Mouse (Mus musculus) intestine, postnatal 0 days (tissue): ENCODE measurements around the gene Ak8. TPM values are rescaled to one million over a fixed set of nuclear protein-coding genes. Genes with fewer than 3 reads are reported as not detected.

Source experiments
- ATAC-seq: fragments of 200-750 bp; cut with Nextera tagmentation; 2 replicates; pipeline ENCODE4 v1.8.0; 2017; ENCODE audit warnings: mild to moderate bottlenecking, moderate TSS enrichment, moderate library complexity
- H3K27ac ChIP-seq: fragments of 300-500 bp; sonication (generic); 2 replicates; pipeline ENCODE4 v1.5.1; 2014; ENCODE audit warnings: mild to moderate bottlenecking, low read depth, low read length, moderate library complexity
- H3K27me3 ChIP-seq: fragments of 300-500 bp; sonication (generic); replicated peaks from 2 replicates; pipeline ENCODE4 v1.6.1; 2014; ENCODE audit warnings: low read length, mixed read lengths; ENCODE audit not compliant: control insufficient read depth, insufficient read depth
- H3K36me3 ChIP-seq: fragments of 300-500 bp; sonication (generic); 2 replicates; pipeline ENCODE4 v1.6.1; 2014; ENCODE audit warnings: mild to moderate bottlenecking, moderate library complexity; ENCODE audit not compliant: control insufficient read depth, insufficient read depth
- H3K4me1 ChIP-seq: fragments of 300-500 bp; sonication (generic); replicated peaks from 2 replicates; pipeline ENCODE4 v1.6.1; 2014; ENCODE audit warnings: antibody characterized with exemption, low read length, mixed read lengths; ENCODE audit not compliant: control insufficient read depth, insufficient read depth
- H3K4me2 ChIP-seq: fragments of 300-500 bp; sonication (generic); replicated peaks from 2 replicates; pipeline ENCODE4 v1.6.1; 2014; ENCODE audit warnings: low read depth, mild to moderate bottlenecking, moderate library complexity
- H3K4me3 ChIP-seq: fragments of 300-500 bp; sonication (generic); 2 replicates; pipeline ENCODE4 v1.5.1; 2014; ENCODE audit warnings: low read depth, low read length
- H3K9ac ChIP-seq: fragments of 300-500 bp; sonication (generic); 2 replicates; pipeline ENCODE4 v1.6.1; 2014; ENCODE audit warnings: mild to moderate bottlenecking, low read depth, low read length
- H3K9me3 ChIP-seq: fragments of 300-500 bp; sonication (generic); 2 replicates; pipeline ENCODE4 v1.6.1; 2016; ENCODE audit warnings: mixed run types; ENCODE audit not compliant: control insufficient read depth
- CTCF ChIP-seq: sonication (generic); IDR thresholded peaks from 2 replicates; pipeline ENCODE4 v1.5.1; 2016; ENCODE audit warnings: low read depth, mild to moderate bottlenecking, control low read depth, antibody characterized with exemption, moderate library complexity
- WGBS: fragments of 180-500 bp; shearing (Covaris S2); extraction: QIAGEN DNeasy Blood & Tissue Kit; methylation state at CpG from one replicate; pipeline ENCODE4 v1.1.7; 2014; 5-methylcytosine and 5-hydroxymethylcytosine counted together
- polyA plus RNA-seq: library from polyadenylated mRNA; unstranded; fragments of >200 nt; fragmentation: Nextera tagmentation; extraction: Ambion mirVana; gene quantifications from 2 replicates; pipeline ENCODE4 v1.2.1, GENCODE M21; 2015

Gene Ak8
- polyA plus RNA-seq, 1 experiment from 2014 or later = not detected

DNA sequence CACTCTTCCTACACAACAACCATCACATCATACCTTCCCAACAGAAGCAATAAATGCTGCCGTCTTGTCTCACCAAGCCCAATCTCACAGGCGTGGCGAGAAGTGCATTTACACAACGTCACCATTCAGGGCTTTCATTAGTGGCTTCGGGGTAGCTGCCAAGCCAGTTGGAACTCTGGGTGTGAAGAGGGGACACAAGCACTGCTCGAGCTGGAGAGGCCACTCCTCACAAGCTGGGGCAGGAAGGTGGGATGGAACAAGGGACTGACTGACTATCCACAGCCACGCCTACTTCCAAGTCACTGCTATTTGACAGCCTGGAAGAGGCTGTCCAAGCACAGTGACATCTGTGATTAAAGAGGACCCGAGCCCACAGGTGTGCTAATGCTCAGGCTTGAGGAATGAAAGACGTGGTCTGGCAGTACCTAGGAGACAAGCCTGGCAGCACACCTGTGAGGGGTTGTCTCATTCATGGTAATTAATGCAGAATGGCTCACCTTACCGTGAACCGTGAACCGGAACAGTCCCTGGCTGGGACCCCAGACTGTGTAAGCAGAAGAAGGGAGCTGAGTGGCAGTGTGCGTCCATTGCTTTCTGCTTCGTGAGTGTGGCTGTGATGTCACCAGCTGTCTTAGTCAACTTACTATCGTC, 46.8 kb downstream of the Ak8 start:
- ATAC-seq = no peak
- Histone ChIP-seq H3K4me2 (no peak overlapping the region), H3K27ac (no peak overlapping the region), H3K4me1 (no peaks in the 10 kb centered on the region), H3K4me3 (no peak overlapping the region), H3K9ac (no peak overlapping the region), H3K27me3 (no peaks in the 10 kb centered on the region), H3K36me3 (no peaks in the 10 kb centered on the region), H3K9me3 (no peaks in the 10 kb centered on the region)
- WGBS = 54% methylated on average over 15 of the region's 15 CpGs
- TF ChIP-seq CTCF = no peak

DNA sequence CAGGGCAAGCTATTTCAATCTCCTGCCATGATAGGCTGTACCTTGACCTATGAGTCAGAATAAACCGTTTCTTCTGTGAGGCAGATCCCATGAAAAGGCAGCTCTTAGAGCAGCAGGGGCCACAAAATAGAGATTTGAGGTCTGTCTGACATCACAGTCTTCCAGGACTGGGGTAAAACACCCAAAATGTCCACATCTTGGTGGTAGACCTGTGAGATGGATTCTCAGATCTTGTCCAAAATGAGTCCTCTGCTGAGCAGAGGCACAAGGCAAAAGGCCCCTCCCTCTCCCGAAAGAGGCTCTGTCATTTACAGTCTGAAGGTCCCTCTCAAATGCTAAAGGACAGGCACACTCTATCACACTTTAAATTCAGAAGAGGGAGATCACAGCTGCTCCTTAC, 47.7 kb downstream of the Ak8 start:
- Histone ChIP-seq H3K4me1 (no peaks in the 10 kb centered on the region), H3K9me3 (no peaks in the 10 kb centered on the region), H3K4me2 (no peak overlapping the region), H3K36me3 (no peaks in the 10 kb centered on the region), H3K27me3 (no peaks in the 10 kb centered on the region), H3K27ac (no peak overlapping the region), H3K4me3 (no peak overlapping the region), H3K9ac (no peak overlapping the region)
- WGBS = 64% methylated on average over 2 of the region's 2 CpGs
- no peak for ATAC-seq
- no peak for TF ChIP-seq CTCF

DNA sequence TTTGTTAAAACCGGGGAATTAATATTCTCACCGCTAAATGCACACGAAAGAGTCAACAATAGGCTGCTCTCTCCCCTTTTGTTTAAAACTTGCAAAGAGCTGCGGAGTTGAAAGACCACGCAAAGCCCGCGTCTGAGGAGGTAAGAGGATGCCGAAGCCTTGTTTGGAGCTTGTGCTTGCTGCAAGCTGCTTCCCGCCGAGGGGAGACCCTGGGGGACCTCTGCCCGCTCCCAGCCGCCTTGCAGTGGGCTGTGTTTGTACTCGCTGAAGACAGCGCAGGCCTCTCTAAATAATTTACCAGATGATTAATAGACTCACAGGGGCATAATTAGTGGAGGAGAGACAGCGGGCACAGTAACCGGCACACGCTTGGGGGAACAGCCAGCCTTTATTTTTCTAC, 51.2 kb downstream of the Ak8 start:
- H3K27me3 ChIP-seq = no peaks in the 10 kb centered on the region
- H3K27ac ChIP-seq = no peak overlapping the region
- no peak for ATAC-seq
- peak overlapping the region; percentile 69 for H3K4me2 ChIP-seq
- H3K9ac ChIP-seq = 0 out of 2 replicates have a peak overlapping the region, but pooled peaks have one; percentile 4
- peak overlapping the region; percentile 33 for H3K4me3 ChIP-seq
- no peak for TF ChIP-seq CTCF
- no peaks in the 10 kb centered on the region for H3K36me3 ChIP-seq
- 2% methylated on average over 17 of the region's 17 CpGs for WGBS
- no peaks in the 10 kb centered on the region for H3K9me3 ChIP-seq
- H3K4me1 ChIP-seq = no peaks in the 10 kb centered on the region

DNA sequence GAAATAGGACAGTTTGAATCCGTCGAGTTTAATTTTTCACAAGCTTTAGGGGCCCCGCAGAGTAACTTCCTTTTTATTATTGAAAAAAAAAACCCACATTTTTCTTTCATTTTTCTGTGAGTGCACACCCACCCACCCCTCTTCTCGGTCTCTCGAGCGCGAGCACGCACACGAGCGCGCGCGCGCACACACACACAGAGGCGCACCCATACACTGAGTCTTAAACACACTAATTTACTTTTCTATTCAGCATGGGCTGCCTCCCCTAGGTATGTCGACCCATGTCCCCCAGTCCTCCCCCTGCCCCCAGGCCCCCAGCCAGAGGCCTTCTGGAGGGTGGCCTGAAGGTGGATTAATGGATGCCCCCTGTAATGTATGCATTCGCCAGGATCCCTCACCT, 51.7 kb downstream of the Ak8 start:
- ATAC-seq = no peak
- Histone ChIP-seq H3K36me3 (no peaks in the 10 kb centered on the region), H3K4me1 (no peaks in the 10 kb centered on the region), H3K27me3 (no peaks in the 10 kb centered on the region), H3K9me3 (no peaks in the 10 kb centered on the region), H3K9ac (0 out of 2 replicates have a peak overlapping the region, but pooled peaks have one; percentile 4), H3K4me2 (peak overlapping the region; percentile 69), H3K27ac (no peak overlapping the region), H3K4me3 (peak overlapping the region; percentile 33)
- TF ChIP-seq CTCF = no peak
- WGBS = 13% methylated on average over 17 of the region's 17 CpGs

DNA sequence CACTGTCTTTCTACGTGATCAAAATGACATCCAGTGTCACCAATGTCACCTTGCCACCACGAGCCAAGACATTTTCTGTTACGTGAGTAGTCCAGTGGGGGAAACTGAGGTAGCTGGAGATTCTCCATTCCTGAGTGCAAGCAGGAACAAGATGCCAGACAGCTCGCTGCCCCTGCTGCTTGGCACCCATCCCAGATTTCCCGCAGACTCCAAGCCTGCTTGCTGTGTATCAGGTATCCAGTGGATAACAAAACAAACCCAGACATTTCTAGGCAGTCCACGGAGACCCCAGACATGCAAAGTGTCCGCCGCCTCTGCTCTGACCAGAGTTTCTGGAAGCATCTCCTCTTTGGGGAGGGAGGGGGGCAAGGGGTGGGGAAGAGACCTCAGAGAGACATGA, 52.4 kb downstream of the Ak8 start:
- 62% methylated on average over 8 of the region's 8 CpGs for WGBS
- no peaks in the 10 kb centered on the region for H3K36me3 ChIP-seq
- no peaks in the 10 kb centered on the region for H3K9me3 ChIP-seq
- no peak overlapping the region for H3K4me3 ChIP-seq
- H3K4me1 ChIP-seq = no peaks in the 10 kb centered on the region
- TF ChIP-seq CTCF = no peak
- H3K27me3 ChIP-seq = no peaks in the 10 kb centered on the region
- H3K4me2 ChIP-seq = no peak overlapping the region
- H3K9ac ChIP-seq = no peak overlapping the region
- H3K27ac ChIP-seq = no peak overlapping the region
- ATAC-seq = no peak

DNA sequence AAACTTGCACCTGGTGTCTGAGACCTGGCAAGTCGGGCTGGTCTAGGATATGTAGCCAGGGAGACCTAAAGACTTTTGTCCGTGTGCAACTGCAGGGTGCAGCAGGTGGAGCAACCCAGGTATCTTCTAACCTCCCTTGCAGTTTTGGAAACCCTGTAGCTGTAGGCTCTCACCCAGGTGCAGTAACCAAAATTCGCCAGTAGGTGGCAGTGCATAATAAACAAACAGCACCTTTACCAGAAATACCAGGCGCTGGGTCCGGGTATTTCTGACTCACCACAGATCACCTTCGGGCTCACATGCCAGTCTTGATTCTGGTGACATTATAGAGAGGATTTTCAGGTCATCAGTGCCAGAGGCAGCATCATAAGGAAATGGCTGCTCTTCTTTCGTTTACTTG, 55.5 kb downstream of the Ak8 start:
- H3K9ac ChIP-seq = no peak overlapping the region
- no peaks in the 10 kb centered on the region for H3K36me3 ChIP-seq
- H3K4me2 ChIP-seq = no peak overlapping the region
- ATAC-seq = no peak
- H3K27me3 ChIP-seq = no peaks in the 10 kb centered on the region
- 1% methylated on average over 7 of the region's 7 CpGs for WGBS
- H3K9me3 ChIP-seq = no peaks in the 10 kb centered on the region
- no peaks in the 10 kb centered on the region for H3K4me1 ChIP-seq
- no peak overlapping the region for H3K27ac ChIP-seq
- peak; percentile 87 for TF ChIP-seq CTCF
- H3K4me3 ChIP-seq = no peak overlapping the region
